Mouse (Mus musculus) gastrocnemius, postnatal 25 days (tissue): Measurements from ENCODE around the gene Ucp3. TPM values are rescaled to one million over a fixed set of nuclear protein-coding genes. Genes with fewer than 3 reads are reported as not detected.

Experiments used
- DNase-seq: peaks from one replicate; pipeline ENCODE4 v3.0.0; 2022
- long read RNA-seq, 2 experiments: library from polyadenylated mRNA; stranded (forward); transcript quantifications; one replicate each; pipeline ENCODE4 v2.0.0; 2021
- total RNA-seq, 2 experiments: library from RNA; stranded (reverse); gene quantifications; 1 replicate in 1 of 2; 2 replicates in 1 of 2; pipeline ENCODE4 v1.2.3; 2021

Ucp3 gene
- total RNA-seq: 100 to 1,000 TPM; 105 to 189 TPM
- long read RNA-seq, experiment 1, transcript Ucp3-201 (7 exons, 2,448 nt): major isoform, 37 of 65 reads
- long read RNA-seq, experiment 1, partial matches to known transcripts: 27 of 65 reads
- long read RNA-seq, experiment 1, other reads (novel, unspliced or antisense): 1 of 65 reads
- long read RNA-seq, experiment 2, transcript Ucp3-201 (7 exons, 2,448 nt): major isoform, 36 of 51 reads
- long read RNA-seq, experiment 2, partial matches to known transcripts: 5 of 51 reads
- long read RNA-seq, experiment 2, other reads (novel, unspliced or antisense): 10 of 51 reads

GRCm38 (mm10) chr7:100472777-100473176 is at the start of gene Ucp3:
TSS of gene Ucp3 (plus strand) at chr7:100472990.
- DNase-seq: peak; percentile 72

- no peak for DNase-seq
Observed at GRCm38 (mm10) chr7:100425795-100426194, 47.0 kb upstream of the Ucp3 start.

DNA sequence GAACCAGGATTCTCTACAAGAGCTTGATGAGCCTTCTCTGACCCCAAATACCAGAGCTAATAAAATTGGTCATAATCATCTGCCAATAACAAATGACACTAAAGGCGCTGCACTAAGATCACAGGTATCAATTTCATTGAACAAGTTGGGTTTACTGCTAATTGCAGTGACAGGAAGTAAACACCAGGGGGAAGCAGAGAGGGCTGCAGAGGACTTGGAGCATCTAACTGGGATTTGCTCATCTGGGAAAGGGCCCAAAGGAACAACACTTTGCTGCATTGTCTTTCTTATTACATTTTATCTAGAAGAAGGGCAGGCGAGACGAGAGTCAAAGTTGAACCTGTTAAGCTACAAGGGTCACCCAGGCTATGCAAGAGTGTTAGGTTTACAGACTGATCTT is 43.7 kb upstream of the Ucp3 start:
- peak; percentile 30 for DNase-seq

GRCm38 (mm10) chr7:100429911-100430310 is 42.9 kb upstream of the Ucp3 start:
- peak; percentile 43 for DNase-seq

DNA sequence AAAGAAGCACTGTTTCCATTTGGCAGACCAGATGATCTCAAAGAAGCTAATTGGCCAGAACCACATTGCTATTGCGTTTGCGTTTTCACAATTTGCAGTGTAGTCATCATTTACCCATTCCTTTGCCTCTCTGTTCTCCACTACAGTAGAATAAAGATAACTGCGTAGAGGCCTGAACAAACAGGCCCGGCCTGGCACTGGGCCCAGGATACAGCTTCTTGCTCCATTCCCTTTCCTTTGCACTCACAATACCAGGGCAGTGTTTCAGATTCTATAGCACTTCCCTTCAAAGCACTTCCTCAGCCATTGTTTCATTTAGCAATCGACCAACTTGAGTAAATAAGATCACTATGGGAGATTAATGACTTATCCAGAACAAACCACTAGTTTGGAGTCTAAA is 41.7 kb upstream of the Ucp3 start:
- DNase-seq: peak; percentile 23

DNA sequence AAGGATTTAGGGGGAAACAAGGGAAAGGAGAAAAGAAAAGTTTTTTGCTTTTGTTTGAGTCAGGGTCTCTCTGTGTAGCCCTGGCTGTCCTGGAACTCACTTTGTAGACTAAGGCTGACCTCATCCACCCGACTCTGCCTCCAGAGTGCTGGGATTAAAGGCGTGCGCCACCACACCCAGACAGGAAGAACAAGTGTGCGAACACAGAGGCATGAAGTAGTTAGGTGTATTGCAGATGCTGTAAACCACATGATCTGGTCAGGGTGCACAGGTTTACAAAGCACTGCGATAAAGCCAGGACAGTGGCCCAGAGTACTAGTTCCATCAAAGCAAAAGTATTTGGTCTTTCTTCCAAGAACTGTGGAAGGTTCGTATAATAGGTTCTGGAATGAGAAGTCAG is 39.5 kb upstream of the Ucp3 start:
- no peak for DNase-seq

DNA sequence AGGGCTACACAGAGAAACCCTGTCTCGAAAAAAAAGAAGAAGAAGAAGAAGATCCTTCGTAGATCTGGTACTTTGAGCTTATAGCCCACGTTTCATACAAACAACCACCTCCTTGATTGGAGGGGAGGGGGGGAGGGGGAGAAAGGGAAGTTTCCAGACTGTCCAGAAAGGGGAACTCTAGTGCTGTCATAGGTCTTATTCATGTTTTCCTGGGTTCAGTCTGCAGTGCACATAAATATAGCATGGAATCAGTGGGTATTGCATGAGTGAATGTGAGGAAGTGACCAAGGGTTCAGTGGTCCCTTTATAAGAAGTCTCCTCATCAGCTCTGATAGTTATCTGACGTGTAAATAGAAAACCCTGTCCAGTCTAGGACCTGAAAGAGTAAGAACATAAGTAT is 29.1 kb upstream of the Ucp3 start:
- DNase-seq: no peak

DNA sequence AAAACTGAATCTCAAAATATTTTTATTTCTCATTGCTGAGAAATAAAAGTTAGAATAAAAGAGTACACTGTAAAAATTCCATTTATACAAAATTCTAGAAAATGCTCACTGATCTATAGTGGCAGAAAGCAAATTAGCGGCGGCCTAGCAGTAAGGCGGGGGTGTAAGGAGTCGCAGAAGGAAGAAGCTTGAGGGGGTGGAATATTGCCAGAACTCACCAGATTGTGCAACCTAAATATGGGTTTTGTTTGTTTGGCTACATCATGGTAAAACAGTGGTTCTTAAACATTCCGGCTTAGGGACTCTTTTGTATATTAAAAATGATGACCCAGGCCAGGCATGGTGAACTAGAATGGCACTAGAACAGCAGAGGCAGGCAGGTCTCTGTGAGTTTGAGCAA is 26.5 kb upstream of the Ucp3 start:
- no peak for DNase-seq

DNA sequence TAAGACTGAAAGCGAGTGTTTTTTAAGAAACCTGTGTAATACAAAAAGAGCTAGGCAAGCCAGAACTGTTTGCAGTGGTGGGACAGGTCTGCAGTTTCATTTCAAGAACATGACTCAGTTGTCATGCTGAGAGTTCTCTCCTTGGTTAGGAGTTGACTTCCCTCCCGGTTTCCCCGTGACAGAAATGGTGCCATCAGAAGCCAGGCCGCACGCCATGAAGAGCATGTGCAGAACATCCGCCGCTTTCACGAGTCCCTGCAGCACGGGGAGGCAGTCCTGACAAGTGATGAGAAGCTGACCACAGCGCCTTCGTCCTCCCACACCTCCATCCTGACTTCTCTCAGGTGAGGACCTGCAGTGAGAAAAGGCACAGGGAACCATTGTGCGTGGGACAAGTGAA is 24.3 kb upstream of the Ucp3 start:
- DNase-seq: no peak

GRCm38 (mm10) chr7:100448985-100449384 is 23.8 kb upstream of the Ucp3 start:
- DNase-seq: no peak

DNA sequence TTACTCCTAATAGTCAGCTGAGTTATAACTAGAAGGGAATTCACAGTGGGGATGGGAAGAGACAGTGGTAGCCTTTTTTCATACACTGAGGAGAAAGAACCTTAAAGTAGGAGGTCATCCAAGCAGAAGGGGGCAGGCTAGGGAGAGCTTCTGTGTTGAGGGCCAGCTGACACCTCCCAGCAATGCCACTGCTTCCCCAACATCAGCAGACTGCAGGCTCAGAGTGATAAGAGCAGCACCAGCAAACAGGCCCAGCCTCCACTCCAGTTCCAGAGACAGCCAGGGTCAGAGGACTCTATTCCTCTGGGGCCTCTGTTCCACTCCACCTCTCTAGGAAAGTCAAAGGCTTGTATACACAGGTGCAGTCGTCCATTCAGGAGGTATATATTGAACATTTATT is 14.6 kb upstream of the Ucp3 start:
- no peak for DNase-seq

DNA sequence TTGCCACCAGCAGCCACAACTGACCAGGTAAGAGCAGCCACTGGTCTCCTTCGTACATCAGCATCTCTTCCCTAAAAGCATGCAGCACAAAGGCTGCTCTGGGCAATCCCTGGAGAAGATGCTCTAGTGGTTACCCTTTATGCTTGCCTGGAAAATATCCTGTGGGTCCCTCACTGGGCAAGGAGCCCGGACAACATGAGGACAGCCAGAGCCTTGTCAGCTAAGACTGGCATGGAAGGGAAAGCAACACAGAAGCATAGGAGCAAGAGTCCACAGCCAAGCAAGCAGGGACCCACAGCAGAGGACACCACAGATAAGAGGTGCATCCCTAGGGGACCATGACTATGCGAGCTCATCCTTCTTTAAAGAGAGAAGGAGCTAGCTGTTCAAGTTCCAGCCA is 12.9 kb upstream of the Ucp3 start:
- DNase-seq: no peak

GRCm38 (mm10) chr7:100461621-100462151 is 11.1 kb upstream of the Ucp3 start:
- DNase-seq: peak; percentile 86

DNA sequence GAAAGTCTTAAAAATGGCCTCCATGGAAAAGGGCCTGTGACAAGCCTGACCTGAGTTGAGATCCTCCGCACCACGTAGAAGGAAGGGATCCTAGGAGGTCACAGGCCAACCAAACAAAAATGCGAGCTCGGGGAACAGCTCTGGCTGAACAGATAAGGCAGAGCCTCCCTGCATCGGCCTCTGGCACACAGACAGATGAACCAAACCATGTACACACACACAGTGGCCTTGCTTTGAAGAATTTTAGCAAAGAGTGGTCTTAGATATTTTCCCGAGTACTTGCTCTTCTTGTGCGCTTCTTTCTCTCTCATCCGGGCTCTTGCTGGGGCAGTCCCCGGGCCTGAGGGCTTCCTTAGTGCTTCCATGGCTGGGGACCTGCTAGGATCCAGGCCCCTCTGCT is 9.6 kb upstream of the Ucp3 start:
- DNase-seq: no peak

DNA sequence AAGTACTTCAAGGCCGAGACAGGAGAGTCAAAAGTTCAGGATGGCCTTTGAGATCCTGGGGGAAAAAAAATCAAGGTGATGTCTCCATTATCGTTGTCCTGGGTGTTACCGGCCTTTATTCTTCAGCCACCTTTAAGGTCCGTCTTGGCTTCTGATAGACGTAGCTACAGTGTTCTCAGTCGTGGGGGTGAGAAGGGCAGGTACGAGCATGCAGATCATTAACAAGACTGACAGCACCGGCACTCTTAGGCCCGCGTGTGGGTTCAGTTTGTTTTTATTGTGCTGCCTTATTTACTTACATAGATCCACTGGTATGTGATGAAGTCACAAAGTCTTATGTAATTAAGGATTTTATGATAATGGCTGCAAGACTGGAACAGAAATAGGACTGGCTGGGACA is 9.0 kb upstream of the Ucp3 start:
- no peak for DNase-seq

DNA sequence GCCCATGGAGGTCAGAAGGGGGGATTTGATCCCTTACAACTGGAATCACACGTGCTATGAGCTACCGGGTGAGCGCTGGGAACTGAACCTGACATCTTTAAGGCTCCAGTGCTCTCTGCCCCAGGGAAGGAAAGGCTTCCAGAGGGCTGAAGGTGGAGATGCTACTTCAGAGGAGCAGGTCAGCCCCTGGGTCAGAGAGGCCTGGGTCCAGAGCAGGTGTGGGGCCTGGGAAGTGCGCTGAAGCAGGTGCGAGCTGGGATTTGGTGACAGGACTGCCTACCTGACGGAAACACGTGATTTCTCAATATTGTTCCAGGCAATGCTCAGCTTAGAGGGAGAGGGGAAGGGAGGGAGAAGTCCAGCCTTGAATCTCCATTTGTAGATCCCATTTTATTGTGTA is 8.5 kb upstream of the Ucp3 start:
- DNase-seq: no peak

- no peak for DNase-seq
Observed at GRCm38 (mm10) chr7:100465248-100465647, 7.5 kb upstream of the Ucp3 start.

GRCm38 (mm10) chr7:100465656-100466309 is 7.0 kb upstream of the Ucp3 start:
- DNase-seq: peak; percentile 94

DNA sequence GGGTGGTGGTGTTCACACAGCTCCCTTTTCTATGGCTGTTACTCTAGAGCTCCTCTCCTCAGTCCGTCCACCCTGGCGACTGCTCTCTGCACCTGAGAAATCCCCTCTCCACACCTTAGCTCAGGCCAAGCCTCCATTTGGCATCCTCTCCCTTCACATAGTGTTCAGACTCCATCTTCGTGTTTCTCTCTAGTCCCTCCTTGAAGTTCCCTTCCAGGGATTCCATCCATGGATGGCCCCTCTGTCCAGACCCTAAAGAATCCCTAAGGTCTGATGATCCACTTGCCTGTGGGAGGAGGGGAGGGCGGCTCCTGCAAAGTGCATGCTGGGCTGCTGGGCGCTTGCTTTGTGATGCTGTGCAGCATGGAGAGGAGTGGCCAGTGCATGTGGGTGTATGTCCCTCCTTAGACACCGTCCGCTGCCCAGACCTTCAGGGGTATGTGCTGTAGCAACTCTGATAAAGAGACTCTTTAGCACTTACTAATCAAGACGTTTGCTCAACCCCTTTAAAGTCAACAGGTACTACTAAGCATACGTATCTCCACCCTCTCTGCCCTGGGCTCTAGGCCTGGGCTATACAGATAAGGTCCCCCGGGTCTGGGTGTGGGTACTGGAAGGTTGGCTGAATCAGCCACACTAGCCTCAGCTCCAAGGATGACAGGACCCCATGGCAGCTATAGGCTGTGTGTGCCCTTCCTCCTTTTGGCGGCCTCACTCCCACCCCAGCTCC is 5.8 kb upstream of the Ucp3 start:
- no peak for DNase-seq

DNA sequence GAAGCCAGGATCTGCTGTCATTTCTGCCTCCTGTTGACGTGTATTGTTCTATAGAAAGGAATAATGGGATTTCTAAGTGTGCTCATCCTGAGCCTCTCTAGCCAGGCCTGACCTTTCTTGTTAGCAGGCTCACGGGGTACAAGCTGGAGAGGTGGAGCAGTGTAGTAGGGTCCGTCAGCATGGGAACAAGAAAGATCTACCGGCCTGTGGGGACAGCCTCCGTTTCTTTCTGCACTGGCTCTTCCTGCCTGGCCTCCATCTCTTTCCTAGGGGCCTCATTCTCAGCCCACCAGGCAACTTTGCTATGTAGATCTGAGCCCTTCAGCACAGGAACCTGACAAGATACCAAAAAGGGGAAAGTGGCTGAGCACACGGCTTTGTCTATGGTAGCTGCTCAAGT is 4.0 kb upstream of the Ucp3 start:
- no peak for DNase-seq

DNA sequence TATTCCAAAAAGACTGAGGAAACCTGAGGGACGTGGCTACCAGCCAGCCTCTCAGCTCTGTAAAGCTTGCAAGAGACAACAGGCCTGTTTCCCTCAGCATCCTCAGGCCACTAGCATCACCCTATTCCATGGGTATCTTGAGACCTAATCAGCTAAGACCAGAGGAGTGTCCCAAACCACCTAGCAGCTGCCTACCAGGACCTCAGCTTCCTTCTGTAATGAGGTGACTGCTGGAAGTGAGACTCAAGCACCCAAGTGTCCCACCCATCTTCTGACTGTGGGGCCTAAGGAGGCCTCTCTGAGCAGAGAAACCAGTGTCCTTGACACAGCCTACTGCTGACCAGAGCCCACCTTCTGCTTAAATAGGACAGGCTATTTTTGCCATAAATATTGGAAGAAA is 3.3 kb upstream of the Ucp3 start:
- DNase-seq: no peak

- DNase-seq: peak; percentile 63
Observed at GRCm38 (mm10) chr7:100470796-100471406, 1.9 kb upstream of the Ucp3 start.

DNA sequence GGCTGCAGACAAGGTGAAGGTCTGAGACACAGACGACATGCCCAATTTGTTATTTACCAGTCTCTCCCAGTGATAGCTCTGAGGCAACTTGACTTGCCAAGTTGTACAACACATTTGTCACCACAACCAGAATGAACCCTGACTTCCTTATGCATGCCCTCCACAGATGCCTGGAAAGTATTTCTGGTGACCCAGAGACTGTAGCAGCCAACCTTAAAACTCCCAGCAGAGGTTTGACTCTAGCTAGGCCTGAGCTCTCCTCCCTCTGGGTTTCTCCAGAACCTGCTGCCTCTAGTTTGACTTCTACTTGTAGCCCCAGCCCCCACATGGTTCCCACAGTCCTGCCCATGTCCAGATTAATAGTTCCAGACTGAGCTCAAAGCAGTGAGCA is 1.4 kb upstream of the Ucp3 start:
- DNase-seq: no peak
